Mouse (Mus musculus) forebrain, postnatal 0 days (tissue): ENCODE data around the gene Mtx1. TPM values are rescaled to one million over a fixed set of nuclear protein-coding genes. Genes with fewer than 3 reads are reported as not detected.
"Not testable (repeated sequence)": the region's sequence is repeated elsewhere in the genome, so short reads cannot be mapped to it uniquely, and the experiment has no call there.

Experiments
- ATAC-seq: fragments of 200-750 bp; cut with Nextera tagmentation; 2 replicates; pipeline ENCODE4 v1.8.0; 2017; ENCODE audit warnings: mild to moderate bottlenecking, moderate library complexity
- DNase-seq: peaks from one replicate; pipeline ENCODE4 v3.0.0-alpha.2; 2015
- H3K27ac ChIP-seq: fragments of 300-500 bp; sonication (generic); 2 replicates; pipeline ENCODE4 v1.5.1; 2014; ENCODE audit warnings: low read depth, mild to moderate bottlenecking, antibody characterized with exemption, low read length, moderate library complexity, mixed read lengths
- H3K27me3 ChIP-seq: fragments of 300-500 bp; sonication (generic); 2 replicates; pipeline ENCODE4 v1.6.1; 2014; ENCODE audit warnings: mild to moderate bottlenecking, low read length, mixed read lengths; ENCODE audit not compliant: insufficient read depth
- H3K36me3 ChIP-seq: fragments of 300-500 bp; sonication (generic); 2 replicates; pipeline ENCODE4 v1.6.1; 2014; ENCODE audit warnings: mild to moderate bottlenecking, moderate library complexity; ENCODE audit not compliant: insufficient read depth
- H3K4me1 ChIP-seq: fragments of 300-500 bp; sonication (generic); 2 replicates; pipeline ENCODE4 v1.6.1; 2014; ENCODE audit warnings: antibody characterized with exemption; ENCODE audit not compliant: insufficient read depth
- H3K4me2 ChIP-seq: fragments of 300-500 bp; sonication (generic); 2 replicates; pipeline ENCODE4 v1.6.1; 2014; ENCODE audit warnings: low read depth, mild to moderate bottlenecking, moderate library complexity
- H3K4me3 ChIP-seq: fragments of 300-500 bp; sonication (generic); 2 replicates; pipeline ENCODE4 v1.5.1; 2014; ENCODE audit warnings: low read depth, low read length, mixed read lengths
- H3K9ac ChIP-seq: fragments of 300-500 bp; sonication (generic); 2 replicates; pipeline ENCODE4 v1.6.1; 2014; ENCODE audit warnings: mild to moderate bottlenecking
- H3K9me3 ChIP-seq: fragments of 300-500 bp; sonication (generic); 2 replicates; pipeline ENCODE4 v1.6.1; 2016; ENCODE audit warnings: low read length
- CTCF ChIP-seq: sonication (generic); IDR thresholded peaks from 2 replicates; pipeline ENCODE4 v1.5.1; 2016; ENCODE audit warnings: antibody characterized with exemption, control low read depth, low read depth
- WGBS: fragments of 180-500 bp; shearing (Covaris S2); extraction: QIAGEN DNeasy Blood & Tissue Kit; methylation state at CpG from one replicate; pipeline ENCODE4 v1.1.7; 2014; 5-methylcytosine and 5-hydroxymethylcytosine counted together
- polyA plus RNA-seq: library from polyadenylated mRNA; unstranded; fragments of >200 nt; fragmentation: Nextera tagmentation; extraction: Ambion mirVana; gene quantifications from 2 replicates; pipeline ENCODE4 v1.2.1, GENCODE M21; 2015
- total RNA-seq: library from RNA; depleted of rRNA; stranded (reverse); fragments of >200 nt; gene quantifications from 2 replicates; pipeline ENCODE4 v1.2.3, GENCODE M21; 2014

Mtx1 gene
- total and polyA plus RNA-seq, 2 experiments from 2014 or later = 167 to 199 TPM

GRCm38 (mm10) chr3:89164506-89165267 lies 62.2 kb downstream of the Mtx1 start, which contains the start of gene Clk2:
Gene Clk2, plus strand, starts transcription at chr3:89164795.
- Histone ChIP-seq H3K4me3 (peak within 1 kb of the TSS; percentile 86), H3K9ac (peak within 1 kb of the TSS; percentile 87), H3K27ac (peak within 1 kb of the TSS; percentile 88), H3K4me1 (peaks cover 5% of the 10 kb centered on the region), H3K27me3 (no peaks in the 10 kb centered on the region), H3K4me2 (peak within 1 kb of the TSS; percentile 66), H3K9me3 (no peaks in the 10 kb centered on the region), H3K36me3 (peaks cover 29% of the 10 kb centered on the region)
- under 1% methylated on average over 79 of the region's 79 CpGs for WGBS
- no peak for TF ChIP-seq CTCF
- DNase-seq = peak; percentile 94
- peak; percentile 98 for ATAC-seq

- WGBS = 72% methylated on average over 5 of the region's 5 CpGs
- DNase-seq = no peak
- peak overlapping the region; percentile 66; the same call in 1 of the 2 replicates for H3K4me2 ChIP-seq
- H3K4me3 ChIP-seq = peak overlapping the region; percentile 86
- no peaks in the 10 kb centered on the region for H3K9me3 ChIP-seq
- H3K27ac ChIP-seq = 0 out of 2 replicates have a peak overlapping the region, but pooled peaks have one; percentile 88
- no peaks in the 10 kb centered on the region for H3K27me3 ChIP-seq
- TF ChIP-seq CTCF = no peak
- H3K36me3 ChIP-seq = peaks cover 19% of the 10 kb centered on the region
- H3K9ac ChIP-seq = no peak overlapping the region
- no peak for ATAC-seq
- peaks cover 8% of the 10 kb centered on the region for H3K4me1 ChIP-seq
These were observed 63.1 kb downstream of the Mtx1 start for GRCm38 (mm10) chr3:89163643-89164245.

- Histone ChIP-seq H3K4me2 (no peak overlapping the region), H3K36me3 (peaks cover 13% of the 10 kb centered on the region; the same call in 1 of the 2 replicates), H3K9ac (no peak overlapping the region), H3K4me1 (peaks cover 12% of the 10 kb centered on the region), H3K4me3 (no peak overlapping the region), H3K27ac (no peak overlapping the region), H3K9me3 (no peaks in the 10 kb centered on the region), H3K27me3 (no peaks in the 10 kb centered on the region)
- ATAC-seq (no peak), DNase-seq (no peak)
- TF ChIP-seq CTCF = no peak
- WGBS = 76% methylated on average over 1 of the region's 1 CpGs
These were observed 63.8 kb downstream of the Mtx1 start for GRCm38 (mm10) chr3:89163123-89163522.

GRCm38 (mm10) chr3:89161786-89162185 lies 65.1 kb downstream of the Mtx1 start:
- H3K4me3 ChIP-seq = no peak overlapping the region
- H3K27me3 ChIP-seq = no peaks in the 10 kb centered on the region
- WGBS = 84% methylated on average over 4 of the region's 4 CpGs
- DNase-seq (no peak), ATAC-seq (no peak)
- H3K4me2 ChIP-seq = no peak overlapping the region
- H3K27ac ChIP-seq = no peak overlapping the region
- peaks cover 2% of the 10 kb centered on the region; the same call in 1 of the 2 replicates for H3K36me3 ChIP-seq
- H3K9me3 ChIP-seq = no peaks in the 10 kb centered on the region
- TF ChIP-seq CTCF = no peak
- no peak overlapping the region for H3K9ac ChIP-seq
- H3K4me1 ChIP-seq = peaks cover 14% of the 10 kb centered on the region

- H3K9ac ChIP-seq, H3K27ac ChIP-seq, ATAC-seq, H3K9me3 ChIP-seq, H3K4me3 ChIP-seq, DNase-seq, H3K4me2 ChIP-seq, H3K36me3 ChIP-seq, H3K27me3 ChIP-seq: not testable (repeated sequence)
- H3K4me1 ChIP-seq = peaks cover 14% of the 10 kb centered on the region
These were observed 65.7 kb downstream of the Mtx1 start for GRCm38 (mm10) chr3:89161207-89161606.

GRCm38 (mm10) chr3:89159616-89160344 lies 67.1 kb downstream of the Mtx1 start, which contains the start of gene Hcn3:
Gene Hcn3, minus strand, starts transcription at chr3:89160196.
- no peaks in the 10 kb centered on the region for H3K27me3 ChIP-seq
- peak within 1 kb of the TSS; percentile 89 for H3K4me2 ChIP-seq
- no peaks in the 10 kb centered on the region for H3K9me3 ChIP-seq
- H3K27ac ChIP-seq = peak within 1 kb of the TSS; percentile 41; the same call in 1 of the 2 replicates
- ATAC-seq (peak; percentile 84), DNase-seq (peak; percentile 86)
- peak; percentile 85 for TF ChIP-seq CTCF
- WGBS = 2% methylated on average over 65 of the region's 66 CpGs
- no peaks in the 10 kb centered on the region for H3K36me3 ChIP-seq
- peak within 1 kb of the TSS; percentile 69 for H3K9ac ChIP-seq
- peak within 1 kb of the TSS; percentile 76 for H3K4me3 ChIP-seq
- 0 out of 2 replicates have a peak, but pooled peaks cover 8% of the 10 kb centered on the region for H3K4me1 ChIP-seq
